Mouse (Mus musculus) layer of hippocampus, adult 6 months (tissue): ENCODE data around the gene Sin3a. TPM values are rescaled to one million over a fixed set of nuclear protein-coding genes. Genes with fewer than 3 reads are reported as not detected.

Experiments used
- long read RNA-seq, 2 experiments: library from polyadenylated mRNA; unstranded; transcript quantifications; one replicate each; pipeline ENCODE4 v2.0.0; 2019 to 2020
- polyA plus RNA-seq: library from polyadenylated mRNA; unstranded; fragments of <200 nt; fragmentation: Nextera tagmentation; gene quantifications from 2 replicates; pipeline ENCODE4 v1.2.3, GENCODE M21; 2021

Sin3a gene
- 3.8 and 6.9 TPM in 2 replicates for polyA plus RNA-seq
- long read RNA-seq, experiment 1, partial matches to known transcripts = 6 of 7 reads
- long read RNA-seq, experiment 1, other reads (novel, unspliced or antisense) = 1 of 7 reads
- long read RNA-seq, experiment 2, full-length matches to known transcripts = 6 of 31 reads
- long read RNA-seq, experiment 2, partial matches to known transcripts = 12 of 31 reads
- long read RNA-seq, experiment 2, other reads (novel, unspliced or antisense) = 13 of 31 reads

DNA sequence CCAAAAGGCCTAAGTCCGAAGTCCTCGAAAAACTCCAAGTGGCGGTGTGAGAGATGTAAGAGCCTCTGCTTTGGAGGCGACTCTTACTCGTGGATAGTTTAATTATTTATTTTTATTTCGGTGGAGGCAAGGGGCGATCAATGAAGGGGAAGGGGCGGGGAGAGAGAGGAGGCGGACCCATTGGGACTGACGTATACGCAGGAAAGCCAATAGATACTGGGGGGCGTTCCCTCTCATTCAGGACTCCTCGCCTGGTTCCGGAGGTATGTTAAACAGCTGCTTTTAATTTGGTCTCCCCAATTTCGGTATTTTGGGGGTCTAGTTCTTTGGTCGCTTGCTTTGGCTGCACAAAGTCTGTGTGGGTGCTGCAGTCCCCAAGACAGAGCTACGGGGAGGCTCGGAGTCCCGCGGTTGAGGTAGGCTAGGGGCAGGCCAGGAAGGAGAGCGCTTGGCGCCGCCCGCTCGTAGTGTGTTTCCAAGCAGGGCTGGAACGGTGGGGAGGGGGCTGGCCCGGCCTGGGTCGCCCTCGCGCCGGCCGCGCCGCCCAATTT is at the start of gene Sin3a:
TSS of gene Sin3a (plus strand) at position 240 of the 551 bp plus-strand sequence.

DNA sequence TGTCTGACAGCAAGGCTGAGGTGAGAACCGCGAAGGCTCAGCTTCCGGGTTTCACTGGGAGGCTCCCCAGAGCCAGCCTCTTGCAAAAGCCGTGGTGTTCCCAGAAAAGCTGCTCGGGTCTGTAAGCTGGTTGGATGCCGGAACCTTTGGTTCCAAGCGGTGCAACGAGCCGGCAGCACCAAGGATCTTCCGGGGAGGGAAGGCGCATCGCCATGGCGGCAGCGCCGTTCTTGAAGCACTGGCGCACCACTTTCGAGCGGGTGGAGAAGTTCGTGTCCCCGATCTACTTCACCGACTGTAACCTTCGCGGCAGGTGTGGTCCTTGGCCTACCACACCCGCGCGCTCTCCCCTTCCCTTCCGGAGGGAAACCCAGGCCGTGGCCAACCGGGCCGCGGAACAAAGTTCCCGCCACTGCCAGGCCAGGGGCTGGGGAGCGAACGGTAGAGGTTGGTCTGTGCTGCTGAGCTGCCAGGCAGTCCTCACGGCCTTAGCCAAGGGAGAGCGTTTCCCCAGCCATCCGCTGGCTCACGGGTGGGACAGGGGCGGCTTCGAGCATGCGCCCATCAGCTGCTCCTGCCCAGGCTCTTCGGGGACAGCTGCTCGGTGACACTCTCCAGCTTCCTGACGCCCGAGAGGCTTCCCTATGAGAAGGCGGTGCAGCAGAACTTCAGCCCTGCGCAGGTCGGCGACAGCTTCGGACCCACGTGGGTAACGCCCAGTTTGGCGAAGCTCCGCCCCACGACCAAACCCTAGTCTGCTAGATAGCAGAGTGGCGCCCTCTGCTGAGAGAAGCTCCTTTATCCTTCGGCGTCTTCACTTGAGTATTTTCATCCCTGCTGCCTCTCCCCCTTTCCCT is 59.0 kb downstream of the Sin3a start, which contains the start of gene Man2c1:
TSS of gene Man2c1 (plus strand) at position 114 of the 857 bp plus-strand sequence.

DNA sequence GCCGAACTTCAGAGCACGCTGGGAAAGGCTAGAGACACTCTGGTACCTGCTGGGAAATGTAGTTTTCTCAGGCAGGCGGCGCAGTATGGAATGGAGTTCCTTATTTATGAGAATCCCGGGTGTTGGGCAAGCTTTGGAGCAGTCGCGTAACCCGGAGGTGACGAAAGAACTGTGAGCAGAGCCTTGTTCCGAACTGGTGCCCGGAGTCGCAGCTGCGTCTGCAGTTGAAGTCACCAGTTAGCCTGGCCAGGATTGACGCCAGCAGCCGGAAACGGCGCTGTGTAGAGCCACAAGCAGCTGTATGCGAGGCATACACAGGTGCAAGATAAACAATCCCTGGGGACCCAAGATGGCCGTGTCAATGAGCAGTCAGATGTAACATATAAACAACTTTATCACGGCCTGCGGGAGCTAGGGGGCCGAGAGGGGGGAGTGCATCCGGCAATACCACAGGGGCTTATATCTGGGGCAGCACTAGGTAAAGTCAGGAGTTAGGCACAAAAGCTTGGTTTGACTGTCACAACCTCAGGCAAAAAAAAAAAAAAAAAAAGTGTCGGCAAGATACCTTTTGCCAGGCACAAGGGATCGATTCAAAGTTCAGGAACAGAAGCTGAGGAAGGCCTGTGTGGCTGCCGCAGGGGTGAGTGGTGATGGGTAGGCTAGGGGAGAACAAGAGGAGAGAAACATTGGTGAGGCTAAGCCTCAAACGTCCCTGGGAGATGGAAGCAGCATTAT is 76.5 kb downstream of the Sin3a start, which contains the start of gene Neil1:
TSS of gene Neil1 (minus strand) at position 162 of the 735 bp plus-strand sequence.

DNA sequence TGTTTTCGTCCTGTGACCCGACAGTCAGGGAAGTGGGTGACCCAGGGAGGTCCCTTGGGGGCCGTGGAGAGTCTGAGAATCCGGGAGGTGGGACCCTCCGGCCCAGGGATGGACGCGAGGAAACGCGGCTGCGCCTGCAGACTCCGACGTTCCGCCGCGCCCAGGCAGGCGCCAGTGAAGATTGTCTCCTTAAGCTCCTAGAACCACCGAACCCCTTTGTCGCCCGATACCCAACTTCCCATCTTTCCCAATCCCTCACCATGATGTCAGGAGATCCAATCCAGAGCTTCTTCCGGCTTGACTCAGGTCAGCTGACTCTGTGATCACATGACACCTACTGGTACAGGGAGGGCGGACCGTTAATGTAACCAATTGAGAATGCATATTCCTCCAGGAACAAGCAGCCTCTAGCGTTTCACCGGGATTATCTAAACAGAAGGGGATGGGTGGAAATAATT is 86.2 kb downstream of the Sin3a start, which contains the start of gene Commd4:
TSS of gene Commd4 (minus strand) at position 319 of the 458 bp plus-strand sequence.

Other genes starting within 250 kb of the Sin3a start
- 0.15 and 0.26 TPM in 2 replicates for gene Odf3l1, start 207.4 kb upstream of the Sin3a start, polyA plus RNA-seq
- gene Cspg4, start 207.0 kb upstream of the Sin3a start, polyA plus RNA-seq = 5.4 and 7.2 TPM in 2 replicates
- gene Snx33, start 143.7 kb upstream of the Sin3a start, polyA plus RNA-seq = 3.8 and 4.0 TPM in 2 replicates
- gene Imp3, start 134.6 kb upstream of the Sin3a start, polyA plus RNA-seq = 88.0 and 89.6 TPM in 2 replicates
- 18.0 and 19.7 TPM in 2 replicates for gene Snupn, start 121.2 kb upstream of the Sin3a start, polyA plus RNA-seq
- 9.2 and 10.4 TPM in 2 replicates for gene Ptpn9, start 77.1 kb upstream of the Sin3a start, polyA plus RNA-seq
- 16.8 and 17.6 TPM in 2 replicates for gene Man2c1, start 58.6 kb downstream of the Sin3a start, polyA plus RNA-seq
- 3.7 and 4.5 TPM in 2 replicates for gene Neil1, start 76.3 kb downstream of the Sin3a start, polyA plus RNA-seq
- 147 and 148 TPM in 2 replicates for gene Commd4, start 86.3 kb downstream of the Sin3a start, polyA plus RNA-seq
- gene Trcg1, start 164.5 kb downstream of the Sin3a start, polyA plus RNA-seq = 0.05 TPM in 1 of 2 replicates, not detected in the other
- gene 1700017B05Rik, start 190.6 kb downstream of the Sin3a start, polyA plus RNA-seq = 6.9 and 7.8 TPM in 2 replicates